Mouse (Mus musculus) liver, embryonic 15.5 days (tissue): ENCODE measurements around the gene Sos1. TPM values are rescaled to one million over a fixed set of nuclear protein-coding genes. Genes with fewer than 3 reads are reported as not detected.

Source experiments
- ATAC-seq: fragments of 200-750 bp; cut with Nextera tagmentation; 2 replicates; pipeline ENCODE4 v1.8.0; 2017; ENCODE audit warnings: moderate number of reproducible peaks, mild to moderate bottlenecking, moderate library complexity; ENCODE audit not compliant: insufficient read depth
- H3K27ac ChIP-seq: fragments of 300-500 bp; sonication (generic); replicated peaks from 2 replicates; pipeline ENCODE4 v1.5.1; 2015; ENCODE audit warnings: mild to moderate bottlenecking, inconsistent platforms
- H3K27me3 ChIP-seq: fragments of 300-500 bp; sonication (generic); 2 replicates; pipeline ENCODE4 v1.6.1; 2015; ENCODE audit warnings: mild to moderate bottlenecking, inconsistent platforms
- H3K36me3 ChIP-seq: fragments of 300-500 bp; sonication (generic); replicated peaks from 2 replicates; pipeline ENCODE4 v1.6.1; 2015; ENCODE audit warnings: moderate library complexity, mild to moderate bottlenecking, inconsistent platforms
- H3K4me1 ChIP-seq: fragments of 300-500 bp; sonication (generic); replicated peaks from 2 replicates; pipeline ENCODE4 v1.6.1; 2015; ENCODE audit warnings: inconsistent platforms
- H3K4me2 ChIP-seq: fragments of 300-500 bp; sonication (generic); 2 replicates; pipeline ENCODE4 v1.6.1; 2015; ENCODE audit warnings: moderate library complexity, mild to moderate bottlenecking, inconsistent platforms
- H3K4me3 ChIP-seq: fragments of 300-500 bp; sonication (generic); replicated peaks from 2 replicates; pipeline ENCODE4 v1.5.1; 2015; ENCODE audit warnings: mild to moderate bottlenecking, inconsistent platforms
- H3K9ac ChIP-seq: fragments of 300-500 bp; sonication (generic); 2 replicates; pipeline ENCODE4 v1.6.1; 2015; ENCODE audit warnings: moderate library complexity, mild to moderate bottlenecking, inconsistent platforms
- H3K9me3 ChIP-seq: fragments of 300-500 bp; sonication (generic); replicated peaks from 2 replicates; pipeline ENCODE4 v1.6.1; 2016; ENCODE audit warnings: inconsistent platforms
- WGBS: fragments of 180-500 bp; shearing (Covaris S2); methylation state at CpG from one replicate; pipeline ENCODE4 v1.1.7; 2015; ENCODE audit warnings: mixed read lengths; ENCODE audit not compliant: insufficient replicate concordance; 5-methylcytosine and 5-hydroxymethylcytosine counted together
- polyA plus RNA-seq: library from polyadenylated mRNA; unstranded; fragments of >200 nt; fragmentation: Nextera tagmentation; extraction: Ambion mirVana; gene quantifications from 2 replicates; pipeline ENCODE4 v1.2.1, GENCODE M21; 2015

Sos1 gene
- polyA plus RNA-seq, 1 experiment from 2014 or later, result 1.1 TPM

GRCm38 (mm10) chr17:80360245-80360644 is 120.0 kb downstream of the Sos1 start:
- Histone ChIP-seq H3K27me3 (no peaks in the 10 kb centered on the region), H3K27ac (no peak overlapping the region), H3K4me2 (no peak overlapping the region), H3K9me3 (no peaks in the 10 kb centered on the region), H3K9ac (no peak overlapping the region), H3K4me1 (no peaks in the 10 kb centered on the region), H3K36me3 (no peaks in the 10 kb centered on the region), H3K4me3 (no peak overlapping the region)
- no peak for ATAC-seq
- 66% methylated on average over 8 of the region's 8 CpGs for WGBS

- Histone ChIP-seq H3K36me3 (no peaks in the 10 kb centered on the region), H3K27ac (no peak overlapping the region), H3K9ac (no peak overlapping the region), H3K9me3 (no peaks in the 10 kb centered on the region), H3K4me2 (no peak overlapping the region), H3K4me1 (no peaks in the 10 kb centered on the region), H3K27me3 (no peaks in the 10 kb centered on the region), H3K4me3 (no peak overlapping the region)
- WGBS, result 44% methylated on average over 6 of the region's 6 CpGs
- no peak for ATAC-seq
These were observed 133.0 kb downstream of the Sos1 start for GRCm38 (mm10) chr17:80347234-80347633.

GRCm38 (mm10) chr17:80346591-80347125 is 133.6 kb downstream of the Sos1 start:
- H3K9me3 ChIP-seq, result no peaks in the 10 kb centered on the region

GRCm38 (mm10) chr17:80345277-80345676 is 135.0 kb downstream of the Sos1 start:
- Histone ChIP-seq H3K36me3 (no peaks in the 10 kb centered on the region), H3K4me1 (no peaks in the 10 kb centered on the region), H3K9ac (no peak overlapping the region), H3K27me3 (no peaks in the 10 kb centered on the region), H3K9me3 (no peaks in the 10 kb centered on the region), H3K27ac (no peak overlapping the region), H3K4me3 (no peak overlapping the region), H3K4me2 (no peak overlapping the region)
- WGBS, result 69% methylated on average over 4 of the region's 4 CpGs
- no peak for ATAC-seq

More at GRCm38 (mm10) chr17:80346591-80347125, 133.6 kb downstream of the Sos1 start:
- H3K27ac ChIP-seq, result no peak overlapping the region
- no peaks in the 10 kb centered on the region for H3K4me1 ChIP-seq
- no peaks in the 10 kb centered on the region for H3K27me3 ChIP-seq
- no peak overlapping the region for H3K4me2 ChIP-seq
- H3K9ac ChIP-seq, result no peak overlapping the region
- no peaks in the 10 kb centered on the region for H3K36me3 ChIP-seq
- WGBS, result 55% methylated on average over 11 of the region's 11 CpGs
- no peak for ATAC-seq
- no peak overlapping the region for H3K4me3 ChIP-seq

Other genes starting within 250 kb of the Sos1 start
- gene Morn2, start 190.2 kb downstream of the Sos1 start, polyA plus RNA-seq, result 7.0 and 7.6 TPM in 2 replicates
- gene Dhx57, start 190.0 kb downstream of the Sos1 start, polyA plus RNA-seq, result 3.9 and 4.1 TPM in 2 replicates
- 0.10 TPM in 1 of 2 replicates, not detected in the other for gene Arhgef33, start 173.0 kb downstream of the Sos1 start, polyA plus RNA-seq
- not detected in 2 replicates for gene Gm10190, start 106.9 kb downstream of the Sos1 start, polyA plus RNA-seq
- 0.20 and 0.26 TPM in 2 replicates for gene Cdkl4, start 97.4 kb upstream of the Sos1 start, polyA plus RNA-seq
- gene Map4k3, start 248.0 kb upstream of the Sos1 start, polyA plus RNA-seq, result 4.1 TPM in 2 replicates